Mouse (Mus musculus): Measurements from ENCODE around the gene 2610528A11Rik.

Gene 2610528A11Rik

DNA sequence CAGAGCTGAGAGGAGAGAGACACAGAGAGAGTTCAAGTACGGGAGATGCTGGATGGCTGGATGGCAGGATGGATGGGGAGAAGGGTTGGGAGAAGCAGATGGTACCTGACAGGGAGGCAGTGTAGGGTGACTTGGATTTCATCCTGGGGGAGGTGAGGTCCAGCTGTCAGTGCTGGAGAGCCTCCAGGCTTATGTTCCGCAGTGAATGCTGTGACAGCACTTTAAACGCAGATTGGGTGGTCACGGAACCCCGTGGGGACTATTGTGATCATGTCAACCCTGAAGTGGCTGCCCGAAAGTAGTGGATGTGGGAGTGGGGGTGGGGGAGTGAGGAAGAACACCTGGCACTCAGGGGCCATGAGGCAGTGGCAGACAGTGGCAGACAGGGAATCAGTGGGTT lies 19.4 kb downstream of the 2610528A11Rik start:
- DNase-seq (ENCODE audit: low spot score) = no peak

DNA sequence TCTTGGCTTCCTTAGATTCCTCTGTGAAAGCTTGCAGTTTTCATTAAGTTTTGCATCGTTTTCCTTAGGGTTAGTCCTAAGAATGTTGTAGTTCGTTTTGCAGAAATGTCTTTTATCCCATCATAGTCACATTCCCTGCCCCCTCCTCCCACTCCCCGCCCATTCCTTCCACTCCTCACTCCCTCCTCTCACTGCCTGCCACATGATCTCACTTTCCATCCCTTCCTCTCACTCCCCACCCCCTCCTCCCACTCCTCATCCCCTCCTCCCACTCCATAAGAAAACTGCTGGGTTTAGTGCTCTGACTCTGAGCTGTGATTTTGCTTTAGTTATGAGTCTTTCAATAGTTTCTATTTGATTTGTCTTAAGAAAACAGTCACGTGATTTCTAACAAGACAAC lies 30.1 kb downstream of the 2610528A11Rik start:
- DNase-seq (ENCODE audit: low spot score) = no peak

- no peak for DNase-seq (ENCODE audit: low spot score)
Observed at GRCm38 (mm10) chr14:37080724-37081123, 33.1 kb downstream of the 2610528A11Rik start.

DNA sequence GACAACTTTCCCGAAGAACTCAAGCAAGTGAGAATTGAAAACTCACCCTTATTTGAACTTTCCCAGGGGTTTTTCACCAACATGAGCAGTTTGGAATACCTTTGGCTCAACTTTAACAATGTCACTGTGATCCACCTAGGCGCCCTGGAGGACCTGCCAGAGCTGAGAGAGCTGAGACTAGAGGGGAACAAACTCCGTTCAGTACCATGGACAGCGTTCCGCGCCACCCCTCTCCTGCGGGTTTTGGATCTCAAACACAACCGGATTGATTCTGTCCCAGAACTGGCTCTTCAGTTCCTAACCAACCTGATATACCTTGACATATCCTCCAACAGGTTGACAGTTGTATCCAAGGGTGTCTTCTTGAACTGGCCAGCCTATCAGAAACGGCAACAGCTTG lies 45.3 kb downstream of the 2610528A11Rik start:
- no peak for DNase-seq (ENCODE audit: low spot score)

GRCm38 (mm10) chr14:37067629-37068028 lies 46.2 kb downstream of the 2610528A11Rik start, which contains the start of gene Lrit2:
Gene Lrit2, plus strand, starts transcription at chr14:37067929.
- no peak for DNase-seq (ENCODE audit: low spot score)

DNA sequence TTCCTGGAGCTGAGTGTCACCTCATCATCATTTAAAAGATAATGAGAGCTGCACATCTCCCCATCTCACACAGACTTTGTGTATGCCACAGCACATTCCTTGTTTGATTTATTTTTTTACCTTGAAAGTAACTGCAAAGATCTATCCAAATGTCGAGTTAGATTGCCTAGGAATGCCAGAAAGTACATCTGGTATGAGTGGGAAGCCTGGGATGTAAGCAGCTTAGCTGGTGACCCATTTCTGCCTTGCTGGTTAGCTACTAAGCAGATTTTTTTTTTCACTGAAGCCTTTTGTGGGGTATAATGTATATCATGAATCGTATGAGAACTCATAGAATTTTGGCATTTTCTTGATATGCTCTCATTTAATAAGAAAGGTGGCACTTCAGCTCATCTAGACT lies 47.2 kb downstream of the 2610528A11Rik start:
- no peak for DNase-seq (ENCODE audit: low spot score)

- no peak for DNase-seq (ENCODE audit: low spot score)
Observed at GRCm38 (mm10) chr14:37064849-37065248, 49.0 kb downstream of the 2610528A11Rik start.

All from spleen, adult 12 weeks (tissue).